Mouse (Mus musculus) frontal cortex, adult (tissue): ENCODE data around the gene Ttll10.

ENCODE experiments used
- ATAC-seq: cut with Nextera tagmentation; 2 replicates; pipeline ENCODE4 v1.9.2; 2017; ENCODE audit warnings: mild to moderate bottlenecking, moderate library complexity, mixed read lengths; ENCODE audit not compliant: low TSS enrichment

Gene Ttll10

DNA sequence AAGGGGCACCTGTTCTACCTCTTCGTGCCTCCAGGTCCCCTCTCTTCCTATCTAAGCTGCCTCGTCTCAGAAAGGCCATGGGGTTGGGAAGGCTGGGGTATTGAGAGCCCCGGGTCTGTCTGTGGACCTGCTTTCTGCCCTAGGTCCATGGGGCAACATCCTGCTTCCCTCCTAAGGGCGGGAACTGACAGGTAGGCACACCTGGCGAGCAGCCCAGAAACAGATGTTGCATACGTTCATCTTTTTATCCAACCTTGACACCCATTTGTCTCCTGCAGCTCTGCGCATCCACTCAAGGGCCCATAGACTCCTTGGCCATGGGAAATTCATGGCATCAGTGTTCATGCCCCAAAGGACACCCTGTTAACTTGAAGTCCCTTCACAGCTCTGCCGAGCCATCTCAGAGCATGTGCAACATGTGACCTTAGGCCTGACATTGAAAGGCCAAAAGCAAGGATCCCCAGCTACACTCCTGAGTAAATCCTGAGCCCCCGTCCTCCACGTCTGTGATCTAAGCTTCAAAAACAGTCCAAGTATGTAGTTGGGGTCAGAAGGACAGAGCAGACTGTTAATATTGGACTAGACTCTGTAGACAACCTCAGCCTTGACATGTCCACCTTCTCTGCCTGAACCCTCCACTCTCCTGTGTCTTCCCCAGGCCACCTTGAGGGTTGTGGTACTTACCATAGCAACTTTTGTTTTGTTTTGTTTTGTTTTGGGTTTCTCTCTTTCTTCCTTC, 6.1 kb upstream of the Ttll10 start:
- ATAC-seq, result no peak

DNA sequence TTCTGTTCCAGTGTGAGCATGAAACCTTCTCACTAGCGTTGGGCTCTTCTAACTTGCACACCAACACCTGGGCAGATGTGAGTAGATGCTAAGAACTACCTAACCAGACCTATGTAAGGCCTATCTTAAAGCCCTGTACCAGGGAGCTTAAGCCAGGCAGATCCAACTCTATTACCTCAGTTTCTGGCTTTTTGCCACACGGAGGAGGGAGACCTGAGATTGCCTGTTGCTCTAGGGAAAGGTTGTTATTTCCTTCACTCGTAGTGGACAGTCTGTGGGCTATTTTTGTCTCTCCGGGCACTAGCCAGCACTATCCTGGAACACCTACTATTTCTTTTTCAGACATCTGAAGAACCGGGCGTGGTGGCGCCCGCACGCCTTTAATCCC, 5.3 kb upstream of the Ttll10 start:
- no peak for ATAC-seq

DNA sequence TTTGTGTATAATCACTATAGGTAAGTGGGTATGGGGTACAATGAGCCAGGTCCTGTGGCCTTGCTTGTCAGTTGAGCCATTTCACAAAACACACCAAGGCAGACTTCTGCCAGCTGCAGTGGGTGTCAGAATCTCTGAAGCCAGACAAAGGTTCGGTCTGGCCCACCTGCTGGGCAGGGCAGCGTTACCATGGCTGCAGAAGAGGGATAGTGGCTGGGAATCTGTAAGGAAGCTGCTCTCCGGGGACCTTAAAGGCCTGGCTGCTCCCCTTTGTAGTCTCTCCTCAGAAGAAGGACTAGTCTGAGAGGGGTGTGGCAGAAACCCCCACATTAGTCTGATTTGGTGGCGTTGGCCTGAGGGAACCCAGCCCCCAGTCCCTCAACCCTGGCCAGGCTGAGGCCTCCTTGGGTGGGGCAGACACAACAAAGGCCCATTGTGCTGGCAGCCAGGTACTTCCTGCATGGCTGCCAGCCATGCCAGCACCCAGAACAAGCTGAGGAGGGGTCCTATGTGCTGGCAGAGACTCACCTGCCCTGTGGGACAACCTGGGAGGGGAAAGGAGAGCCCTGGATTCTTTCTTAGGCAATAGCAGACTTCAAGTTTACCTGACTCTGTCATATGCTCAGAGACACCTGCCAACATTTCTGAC, 4.8 kb upstream of the Ttll10 start:
- ATAC-seq, result no peak

DNA sequence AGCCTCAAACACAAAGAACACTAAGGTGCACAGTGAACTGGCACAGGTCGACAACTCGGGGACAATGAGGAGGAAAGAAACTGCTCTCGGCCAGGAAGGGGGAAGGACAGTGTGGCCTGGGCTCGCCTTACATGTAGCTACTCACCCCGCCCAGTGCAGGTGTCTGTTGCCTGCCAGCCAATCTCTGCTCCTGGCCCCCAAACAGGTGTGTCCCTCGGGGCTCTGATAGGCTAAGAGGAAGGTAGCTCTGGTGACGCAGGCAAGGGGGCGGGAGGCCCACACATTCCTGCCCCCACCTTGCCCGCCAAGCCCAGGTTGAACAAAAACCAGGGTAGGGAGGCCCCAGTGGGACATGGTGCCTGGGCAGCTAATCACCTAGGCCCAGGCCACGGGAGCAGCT, 499 bp upstream of the Ttll10 start:
- ATAC-seq, result no peak

DNA sequence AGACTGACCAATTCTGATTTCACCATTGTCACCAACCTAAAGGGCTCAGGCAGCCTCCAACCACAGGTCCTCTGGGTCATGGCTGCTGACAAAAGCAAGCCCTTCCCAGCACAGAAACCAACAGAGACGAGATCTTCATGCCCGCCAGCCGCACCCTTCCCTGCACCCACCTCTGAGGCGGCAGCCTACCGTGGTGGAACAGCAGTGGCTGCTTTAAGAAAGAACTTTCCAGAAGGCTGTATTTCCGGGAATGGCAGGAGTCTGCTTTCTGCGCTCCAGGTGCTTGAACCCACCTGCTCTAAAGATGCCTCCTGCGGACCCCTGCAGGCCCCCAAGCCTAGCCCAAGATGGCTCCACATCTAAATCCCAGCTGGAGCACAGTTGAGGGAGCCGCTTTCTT, 388 bp downstream of the Ttll10 start:
- no peak for ATAC-seq

DNA sequence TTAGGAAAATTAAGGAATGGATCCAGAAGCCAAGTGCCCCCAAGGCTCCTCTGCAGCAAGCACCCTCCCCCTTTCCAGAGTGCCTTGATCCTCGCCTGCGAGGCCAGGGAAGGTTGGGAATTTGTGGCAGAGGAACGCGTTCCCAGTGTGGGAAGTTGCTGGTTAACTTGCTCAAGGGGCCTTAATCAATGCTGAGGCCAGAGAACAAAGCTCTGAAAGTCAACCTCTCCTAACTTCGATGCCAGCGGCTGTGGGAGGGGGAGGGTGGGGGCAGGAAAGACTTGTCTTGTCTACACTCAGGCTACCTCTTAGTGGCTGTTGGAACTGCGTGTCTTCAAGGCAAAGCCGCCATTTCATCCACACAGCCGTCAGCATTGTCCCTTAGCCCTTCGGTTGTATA, 1.5 kb downstream of the Ttll10 start:
- ATAC-seq, result no peak

DNA sequence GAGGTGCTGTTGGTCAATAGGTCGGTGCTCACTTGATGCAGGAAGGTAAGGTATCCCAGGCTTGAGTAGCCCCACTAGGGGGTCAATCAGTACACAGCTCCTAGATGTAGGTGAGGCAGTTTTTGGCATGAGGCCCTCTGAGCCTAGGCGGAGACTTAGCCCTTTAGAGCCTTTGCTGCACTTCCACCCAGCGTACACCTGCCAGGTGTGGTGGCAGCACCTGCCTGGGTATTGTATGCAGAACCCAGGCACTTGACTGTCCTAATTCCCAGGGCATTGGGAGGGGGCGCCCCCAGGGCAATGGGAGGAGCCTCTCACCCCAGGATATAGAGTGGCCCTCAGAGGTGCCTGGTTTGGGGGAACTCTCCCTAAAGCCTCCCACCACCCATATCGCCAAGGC, 4.0 kb downstream of the Ttll10 start:
- no peak for ATAC-seq

DNA sequence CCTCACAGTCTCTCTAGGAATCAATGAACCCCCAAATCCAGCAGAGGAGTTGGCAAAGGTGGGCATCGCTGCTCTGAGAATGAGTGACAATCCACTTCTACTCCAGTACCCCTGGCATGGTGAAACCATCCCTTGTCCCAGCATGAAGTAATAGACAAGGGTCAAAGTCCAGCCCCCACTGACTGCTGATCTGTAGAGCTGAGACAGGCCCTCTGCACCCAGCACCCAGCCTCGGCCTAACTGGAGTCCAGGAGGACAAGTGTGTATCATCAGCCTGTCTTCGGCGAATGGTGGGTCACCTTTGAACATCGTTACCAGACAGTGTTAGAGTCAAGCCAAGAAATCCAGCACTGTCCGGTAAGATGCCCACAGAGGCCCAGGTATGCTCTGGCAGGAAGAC, 4.6 kb downstream of the Ttll10 start:
- ATAC-seq, result no peak

DNA sequence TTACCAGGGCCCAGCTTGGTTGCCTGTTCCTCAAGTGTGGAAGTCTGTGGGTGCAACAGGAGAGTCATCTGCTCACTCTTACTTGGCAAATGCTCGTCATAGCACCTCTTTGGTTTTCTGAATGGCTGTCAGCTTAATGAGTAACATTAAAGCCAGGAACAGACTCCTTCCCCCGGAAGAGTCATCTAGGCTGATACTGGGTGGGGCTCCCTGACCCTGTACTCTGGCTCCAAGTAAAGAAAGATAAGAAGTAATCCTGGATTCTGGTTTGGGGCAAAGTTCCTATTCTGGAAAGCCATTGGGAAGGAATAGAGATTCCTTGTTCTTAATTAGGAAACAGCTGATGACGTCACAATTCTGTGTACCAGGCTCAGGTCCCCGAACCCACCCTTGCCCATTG, 5.1 kb downstream of the Ttll10 start:
- ATAC-seq, result no peak

DNA sequence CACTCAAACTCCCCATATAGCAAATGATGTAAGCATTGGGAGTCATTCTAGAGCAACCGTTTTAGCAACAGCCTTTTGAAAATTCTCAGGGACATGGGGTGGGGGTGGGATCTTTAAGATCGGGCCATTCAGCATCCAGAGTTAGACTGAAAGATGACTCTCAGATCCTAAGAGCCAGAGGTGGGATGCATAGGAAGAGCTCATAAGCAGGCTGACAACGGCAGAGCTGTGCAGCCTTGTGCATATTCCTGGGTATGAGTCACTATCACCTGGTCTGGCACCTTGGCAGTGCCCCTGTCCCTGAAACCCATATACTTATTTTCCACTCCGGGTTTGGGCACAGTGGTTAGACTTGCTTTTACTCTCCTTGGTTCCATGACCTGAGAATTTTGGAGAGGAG, 6.1 kb downstream of the Ttll10 start:
- ATAC-seq, result no peak

DNA sequence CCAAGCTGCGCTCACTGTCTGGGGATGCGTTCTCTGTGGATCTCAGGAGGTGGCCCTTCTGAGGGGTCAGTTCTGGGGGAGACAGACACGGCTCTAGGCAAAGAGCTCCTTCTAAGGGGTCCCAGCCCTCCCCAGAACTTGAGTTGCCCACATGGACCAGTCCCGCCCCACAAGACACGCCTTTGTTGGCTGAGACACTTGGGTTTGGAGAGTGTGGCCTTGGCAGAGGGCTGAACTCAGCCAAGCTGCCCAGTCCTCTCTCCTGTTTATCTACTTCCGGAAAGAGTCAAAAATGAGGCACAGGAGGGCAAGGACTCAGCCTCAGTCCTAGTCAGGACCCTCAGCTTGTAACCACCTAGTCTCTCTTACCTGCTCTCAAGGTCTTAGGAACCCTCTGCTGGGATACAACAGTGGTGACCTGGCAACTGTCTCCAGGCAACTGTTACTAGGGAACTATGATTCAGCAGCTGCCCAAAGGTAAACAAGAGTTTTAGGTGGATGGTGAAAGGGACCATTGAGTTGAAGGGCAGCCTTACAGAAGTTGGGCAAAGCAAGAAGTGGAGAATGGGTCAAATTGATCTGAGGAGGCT, 8.7 kb downstream of the Ttll10 start:
- no peak for ATAC-seq

DNA sequence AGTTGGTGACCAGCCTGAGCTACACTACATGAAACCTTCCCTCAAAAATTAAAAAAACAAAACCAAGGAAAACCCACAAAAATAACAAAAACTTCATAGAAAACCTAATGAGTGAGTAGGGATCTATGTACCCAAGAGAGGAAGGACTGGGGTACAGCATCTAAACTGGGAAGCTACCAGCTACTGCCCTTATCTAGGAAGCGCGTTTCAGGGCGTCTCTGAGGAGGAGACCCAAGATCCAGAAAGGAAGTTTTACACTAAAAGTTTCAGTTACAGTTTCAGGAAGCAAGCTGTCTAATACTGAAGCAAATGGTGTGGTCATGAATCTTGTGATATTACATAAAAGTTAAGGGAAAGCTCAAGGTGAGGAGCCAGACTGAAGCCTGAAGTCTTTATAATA, 9.4 kb downstream of the Ttll10 start:
- no peak for ATAC-seq

DNA sequence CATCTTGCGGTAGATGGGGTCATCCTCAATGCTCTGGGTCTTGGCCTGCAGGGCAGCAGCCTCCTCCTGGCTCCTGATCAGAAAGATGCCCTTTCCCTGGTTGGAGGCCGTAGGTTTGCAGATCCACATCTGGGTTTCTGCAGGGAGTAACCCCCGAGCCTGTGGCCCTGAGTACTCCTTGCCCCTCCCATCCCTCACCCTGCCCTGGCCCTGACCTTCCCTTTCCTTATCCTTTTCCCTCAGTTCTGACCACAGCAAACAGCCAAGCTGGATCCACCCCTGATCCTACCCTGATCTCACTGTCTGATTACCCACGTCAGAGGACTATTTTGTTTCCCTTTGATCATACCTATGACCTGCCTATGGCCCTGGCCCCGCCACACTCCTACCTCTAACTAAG, 14.5 kb downstream of the Ttll10 start:
- ATAC-seq, result no peak

DNA sequence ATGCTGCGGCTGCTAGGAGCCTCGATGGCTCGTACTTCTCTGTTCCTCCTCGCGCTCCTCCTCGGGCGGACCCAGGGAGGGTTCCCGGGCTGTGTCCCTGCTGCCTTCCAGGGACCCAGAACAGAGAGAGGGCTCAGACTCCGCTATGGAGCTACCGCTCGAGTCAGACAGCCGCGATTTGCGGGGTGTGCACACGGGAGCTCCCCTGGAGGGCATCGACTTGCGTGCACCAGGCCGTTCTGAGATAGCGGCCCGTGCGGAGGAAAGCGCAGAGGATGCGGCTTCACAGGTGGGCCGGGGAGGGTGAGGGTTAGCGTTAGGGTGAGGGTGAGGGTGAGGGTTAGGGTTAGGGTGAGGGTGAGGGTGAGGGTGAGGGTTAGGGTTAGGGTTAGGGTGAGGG, 24.3 kb downstream of the Ttll10 start:
- ATAC-seq, result no peak

DNA sequence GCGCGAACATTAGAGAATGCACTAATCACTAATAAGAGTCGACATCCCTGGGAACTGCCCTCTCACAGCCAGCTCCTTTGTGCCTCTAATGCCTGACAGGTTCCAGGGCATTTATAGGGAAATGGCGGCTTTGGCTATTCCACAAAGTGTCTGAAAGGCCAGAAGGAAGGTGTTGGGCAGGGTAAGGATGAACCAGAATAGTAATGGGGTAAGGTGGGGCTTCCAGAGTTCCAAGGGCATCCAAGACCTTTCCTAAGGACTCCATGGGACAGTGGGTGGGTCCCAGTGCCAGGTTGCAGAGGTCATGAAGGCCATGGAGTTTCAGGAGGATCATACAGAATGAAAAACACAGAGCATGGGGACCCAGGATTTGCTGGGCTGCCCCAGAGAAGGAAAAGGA, 24.9 kb downstream of the Ttll10 start:
- ATAC-seq, result no peak

DNA sequence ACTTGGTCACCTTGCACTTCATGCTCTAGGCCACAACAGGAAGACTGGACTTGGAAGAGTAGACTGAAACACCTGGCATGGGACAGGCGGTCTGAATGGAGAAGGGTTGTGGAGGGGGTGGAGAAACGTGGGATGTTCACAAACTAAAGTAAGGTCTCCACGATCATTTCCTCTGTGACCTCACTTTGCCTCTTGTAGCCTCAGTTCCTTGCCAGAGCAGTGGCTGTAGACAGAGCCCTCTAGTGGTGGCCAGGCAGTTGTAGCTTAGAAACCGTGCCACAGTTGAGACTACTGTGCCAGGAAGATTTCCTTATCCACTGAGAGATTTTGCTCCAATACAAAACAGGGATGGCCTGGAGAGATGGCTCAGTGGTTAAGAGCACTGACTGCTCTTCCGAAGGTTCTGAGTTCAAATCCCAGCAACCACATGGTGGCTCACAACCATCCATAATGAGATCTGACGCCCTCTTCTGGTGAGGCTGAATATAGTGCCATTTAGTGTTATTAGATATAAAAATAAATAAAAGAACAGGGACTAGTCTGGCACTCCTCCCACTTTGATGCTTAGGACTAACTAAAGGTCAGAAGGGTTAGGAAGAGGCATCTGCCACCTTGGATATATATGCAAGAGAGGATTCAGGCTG, 25.6 kb downstream of the Ttll10 start:
- ATAC-seq, result no peak

DNA sequence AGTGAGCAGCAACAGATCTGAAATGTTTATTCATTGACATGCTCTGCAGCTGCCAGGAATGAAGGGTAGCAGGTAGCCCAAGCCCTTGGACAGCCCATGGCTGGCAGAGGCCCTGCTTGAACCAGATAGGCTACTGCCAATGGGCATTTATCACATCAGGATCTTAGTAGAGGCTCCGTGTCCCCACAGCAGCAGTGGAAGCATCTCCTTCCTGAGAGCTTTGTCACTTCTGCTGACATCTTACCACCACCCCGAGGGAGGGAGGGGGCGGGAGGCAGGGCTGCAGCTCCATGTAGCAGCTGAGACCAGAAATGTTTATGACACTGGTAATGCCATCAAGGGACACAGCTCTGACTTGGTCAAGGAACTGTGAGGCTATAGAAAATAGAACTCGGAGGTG, 26.4 kb downstream of the Ttll10 start:
- no peak for ATAC-seq

DNA sequence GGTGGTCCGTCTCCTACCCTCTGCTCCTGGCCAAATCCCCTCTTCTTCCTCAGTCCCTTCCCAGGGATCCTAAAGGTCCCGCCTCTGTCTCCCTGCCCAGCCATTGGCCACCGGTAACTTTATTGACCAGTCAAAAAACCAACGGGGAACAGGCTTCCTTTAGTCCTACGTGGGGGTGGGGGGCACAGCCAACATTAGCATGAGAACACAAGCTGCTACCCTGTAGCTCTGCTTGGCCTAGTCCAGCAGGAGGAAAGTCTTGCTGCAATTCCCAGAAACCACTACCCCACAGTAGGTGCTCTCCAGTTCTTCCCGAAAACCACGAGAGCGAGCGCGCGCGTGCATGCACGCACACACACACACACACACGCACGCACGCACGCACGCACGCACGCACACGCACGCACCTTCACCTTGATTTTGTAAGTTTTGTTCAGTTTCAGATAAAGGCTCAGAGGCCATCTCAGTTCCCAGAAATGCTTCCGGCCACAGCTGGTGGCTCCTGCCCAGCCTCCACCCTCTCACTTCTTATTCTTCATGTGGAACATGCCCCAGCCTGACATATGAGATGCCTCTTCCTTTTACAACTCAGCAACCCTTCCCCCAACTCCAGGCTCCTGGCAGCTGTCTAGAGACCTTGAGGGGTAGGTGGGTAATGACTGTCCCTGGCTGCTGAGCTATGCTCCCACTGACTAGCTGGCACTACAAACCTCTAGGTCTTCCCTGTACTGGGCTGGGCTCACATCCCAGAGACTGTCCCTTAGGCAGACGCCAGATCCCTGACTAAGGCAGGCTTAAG, 27.4 kb downstream of the Ttll10 start:
- ATAC-seq, result peak; percentile 78

DNA sequence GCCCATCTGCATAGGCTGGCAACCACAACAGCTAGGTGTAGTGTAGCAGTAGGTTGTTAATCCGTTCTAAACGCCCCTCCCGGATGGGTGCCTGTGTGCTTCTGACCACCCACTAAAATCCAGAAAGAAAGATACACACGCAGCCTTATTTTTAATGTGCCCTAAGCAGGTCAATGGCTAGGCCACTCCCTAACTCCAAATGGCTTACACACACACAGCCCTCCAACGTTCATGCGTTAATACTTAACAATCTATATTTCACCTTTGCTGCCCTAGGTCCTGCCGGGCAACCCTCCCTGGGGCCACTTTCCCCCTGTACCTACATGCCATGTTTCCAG, 28.0 kb downstream of the Ttll10 start:
- ATAC-seq, result peak; percentile 20; the same call in 1 of the 2 replicates

DNA sequence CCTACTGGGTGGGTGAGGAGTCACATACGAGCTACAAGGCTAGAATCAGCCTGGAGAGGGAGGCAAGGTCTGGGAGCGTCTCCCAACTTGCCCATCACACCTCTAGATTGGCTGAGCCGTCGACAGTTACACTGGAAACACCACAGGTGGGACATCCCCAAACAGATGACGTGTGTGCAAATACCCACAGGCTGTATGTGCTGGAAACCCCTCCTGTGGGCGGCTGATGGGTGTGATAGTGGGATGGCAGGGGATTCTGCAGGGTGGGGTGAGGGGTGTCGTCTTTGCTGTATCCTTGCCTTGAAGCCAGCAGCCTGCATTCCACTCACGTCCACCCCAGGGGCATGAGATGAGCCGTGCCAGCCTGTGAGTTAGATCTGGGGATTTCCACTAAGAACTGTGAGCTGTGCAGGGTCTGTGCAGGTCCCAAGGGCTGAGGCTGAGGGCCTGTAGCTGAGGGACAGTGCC, 28.5 kb downstream of the Ttll10 start:
- ATAC-seq, result no peak; the same call in 1 of the 2 replicates

DNA sequence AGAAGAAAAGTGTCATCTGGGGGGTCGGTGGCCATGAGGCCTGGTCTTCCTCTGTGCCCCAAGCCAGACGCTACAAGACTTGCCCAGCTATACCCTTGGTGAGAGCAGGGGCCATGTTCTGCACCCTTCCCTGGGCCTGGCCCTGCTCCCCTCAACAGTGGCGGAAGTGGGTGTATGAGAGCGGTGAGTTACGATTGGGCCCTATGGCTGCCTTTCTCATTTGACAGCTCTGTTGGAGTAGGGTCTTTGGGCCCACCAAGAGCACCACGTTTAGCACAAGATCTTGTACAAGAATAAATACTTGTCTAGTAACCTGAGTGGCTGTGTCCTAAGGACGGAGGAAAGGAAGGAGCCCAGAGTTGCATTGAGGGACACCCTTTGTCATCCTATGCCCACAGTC, 30.6 kb downstream of the Ttll10 start:
- ATAC-seq, result no peak

DNA sequence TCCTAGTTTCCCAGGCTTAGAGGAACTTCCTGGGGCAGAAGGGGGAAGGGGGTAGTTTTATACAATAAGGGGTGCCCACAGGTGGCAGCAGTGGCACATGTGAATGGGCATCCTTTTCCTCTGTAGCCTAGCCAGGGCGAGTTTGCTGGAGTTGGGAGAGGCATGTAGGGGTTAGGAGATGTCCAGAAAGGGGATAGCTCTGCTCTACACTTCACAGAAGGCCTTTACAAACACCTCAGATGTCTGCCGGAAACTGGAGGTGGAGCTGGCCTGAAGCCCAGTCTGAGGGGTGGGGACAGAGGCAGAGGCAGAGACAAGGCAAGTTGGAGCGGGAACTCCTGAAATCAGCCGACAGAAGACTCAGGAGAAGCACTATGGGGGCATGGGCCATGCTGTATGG, 33.2 kb downstream of the Ttll10 start, which contains the start of gene Tnfrsf18:
Gene Tnfrsf18 (plus strand): TSS at position 152 of the 400 bp plus-strand sequence.
- peak; percentile 72 for ATAC-seq
